Mouse (Mus musculus): Measurements from ENCODE around the gene Prf1. TPM values are rescaled to one million over a fixed set of nuclear protein-coding genes. Genes with fewer than 3 reads are reported as not detected.

Gene Prf1
- polyA plus RNA-seq, 1 experiment from 2014 or later = 0.06 TPM

DNA sequence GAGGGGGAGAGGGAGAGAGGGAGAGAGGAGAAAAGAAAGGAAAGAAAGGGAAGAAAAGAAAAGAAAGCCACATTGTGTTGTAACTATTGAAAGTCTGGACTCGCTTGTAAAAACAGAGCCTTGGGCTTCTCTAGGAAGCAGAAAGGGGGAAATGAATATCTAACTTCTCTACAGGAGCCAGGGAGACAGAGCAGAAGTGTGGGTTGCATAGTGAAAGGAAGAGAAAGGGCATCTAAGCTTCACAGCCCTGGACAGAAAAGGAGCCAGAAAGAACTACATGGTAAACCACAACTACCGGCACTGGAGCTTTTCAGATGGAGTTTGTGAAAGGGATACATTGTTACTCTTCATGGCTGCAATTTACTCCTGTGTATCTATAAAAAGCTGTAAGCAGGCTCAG is 7.2 kb upstream of the Prf1 start:
- H3K36me3 ChIP-seq = no peaks in the 10 kb centered on the region
- peaks cover 9% of the 10 kb centered on the region for H3K4me1 ChIP-seq
- no peak overlapping the region for H3K4me3 ChIP-seq (replicated peaks)
- H3K4me2 ChIP-seq = no peak overlapping the region
- H3K9me3 ChIP-seq = no peaks in the 10 kb centered on the region
- no peak for ATAC-seq (ENCODE audit: insufficient read depth, low FRiP score, low read depth)
- H3K27ac ChIP-seq = no peak overlapping the region
- WGBS = 67% methylated on average over 2 of the region's 2 CpGs
- H3K27me3 ChIP-seq (replicated peaks) = no peaks in the 10 kb centered on the region
- H3K9ac ChIP-seq = no peak overlapping the region

DNA sequence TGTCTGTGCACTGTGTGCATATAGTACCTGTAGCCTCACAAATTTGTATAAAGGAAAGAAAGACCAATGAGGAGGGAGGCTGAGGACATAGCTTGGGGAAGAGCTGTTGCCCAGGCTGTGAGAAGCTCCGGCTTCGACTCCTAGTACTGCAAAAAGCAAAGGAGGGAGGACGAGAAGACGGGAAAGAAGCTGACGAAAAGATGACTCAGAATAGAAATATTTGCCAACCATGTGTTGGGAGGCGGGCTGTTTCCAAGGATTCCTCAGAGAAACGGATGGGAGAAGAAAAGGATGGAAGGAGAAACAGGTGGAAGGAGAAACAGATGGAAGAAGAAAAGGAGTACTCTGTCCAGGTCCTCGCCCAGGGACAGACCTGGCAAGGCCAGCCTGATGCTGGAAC is 3.4 kb upstream of the Prf1 start:
- no peak overlapping the region for H3K27ac ChIP-seq
- H3K36me3 ChIP-seq = no peaks in the 10 kb centered on the region
- H3K4me2 ChIP-seq = no peak overlapping the region
- no peaks in the 10 kb centered on the region for H3K27me3 ChIP-seq (replicated peaks)
- ATAC-seq (ENCODE audit: insufficient read depth, low FRiP score, low read depth) = no peak
- no peak overlapping the region for H3K9ac ChIP-seq
- no peaks in the 10 kb centered on the region for H3K9me3 ChIP-seq
- no peaks in the 10 kb centered on the region for H3K4me1 ChIP-seq
- no peak overlapping the region for H3K4me3 ChIP-seq (replicated peaks)
- WGBS = 62% methylated on average over 8 of the region's 8 CpGs

DNA sequence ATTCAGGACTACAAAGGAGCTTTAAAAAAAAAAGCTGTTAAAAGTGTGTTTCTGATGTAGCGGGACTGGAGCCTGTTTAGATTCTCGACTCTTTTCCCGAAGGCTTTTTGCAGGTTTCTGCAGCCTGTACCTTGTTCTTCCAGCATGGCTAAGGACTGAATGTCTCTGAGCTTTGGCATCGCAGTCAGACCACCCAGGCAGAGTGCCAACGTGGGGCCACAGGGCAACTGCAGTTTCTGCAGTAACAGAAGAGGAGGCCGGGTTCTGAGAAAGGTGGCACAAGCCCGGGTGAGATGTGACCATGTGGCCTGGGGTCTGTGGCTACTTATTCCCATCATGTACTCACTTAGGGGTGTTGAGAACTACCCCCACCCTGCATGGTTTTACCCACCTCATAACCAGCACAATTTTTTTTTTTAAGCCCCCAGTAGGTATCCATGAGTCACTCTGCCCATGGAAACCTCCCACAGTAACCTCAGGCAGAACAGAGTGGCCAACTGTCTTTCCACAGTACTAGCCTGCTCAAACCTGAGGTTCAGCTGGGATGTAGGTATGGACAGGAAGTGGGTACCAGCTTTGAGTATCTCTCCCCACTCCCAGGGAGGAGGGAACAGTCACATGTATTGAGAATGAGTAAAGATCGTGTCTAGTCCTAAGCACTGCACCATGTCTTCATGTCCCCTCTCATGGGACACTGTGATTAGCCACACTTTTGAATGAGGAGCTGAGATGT is 754 bp upstream of the Prf1 start:
- no peak overlapping the region for H3K4me2 ChIP-seq
- H3K27me3 ChIP-seq (replicated peaks) = no peaks in the 10 kb centered on the region
- no peak overlapping the region for H3K27ac ChIP-seq
- H3K4me1 ChIP-seq = no peaks in the 10 kb centered on the region
- H3K9ac ChIP-seq = no peak overlapping the region
- H3K9me3 ChIP-seq = no peaks in the 10 kb centered on the region
- H3K4me3 ChIP-seq (replicated peaks) = no peak overlapping the region
- 72% methylated on average over 8 of the region's 8 CpGs for WGBS
- no peak for ATAC-seq (ENCODE audit: insufficient read depth, low FRiP score, low read depth)
- no peaks in the 10 kb centered on the region for H3K36me3 ChIP-seq

DNA sequence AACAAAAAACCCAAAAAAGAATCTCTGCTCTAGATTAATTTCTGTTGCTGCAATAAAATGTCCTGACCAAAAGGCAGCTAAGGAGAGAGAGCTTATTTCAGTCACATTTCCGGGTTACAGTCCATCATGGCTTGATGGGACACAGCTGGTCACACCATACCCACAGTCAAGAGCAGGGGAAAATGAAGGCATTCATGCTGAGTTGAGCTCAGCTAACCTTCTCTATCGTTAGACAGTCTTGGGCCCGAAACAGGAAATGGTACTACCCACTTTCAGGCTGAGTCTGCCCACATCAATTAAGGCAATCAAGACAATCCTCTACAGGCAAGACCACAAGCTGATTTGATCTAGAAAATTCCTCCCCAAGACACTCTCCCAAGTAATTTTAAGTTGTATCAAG is 3.4 kb downstream of the Prf1 start:
- no peaks in the 10 kb centered on the region for H3K36me3 ChIP-seq
- no peak overlapping the region for H3K27ac ChIP-seq
- H3K4me3 ChIP-seq (replicated peaks) = no peak overlapping the region
- no peaks in the 10 kb centered on the region for H3K9me3 ChIP-seq
- H3K4me2 ChIP-seq = no peak overlapping the region
- 43% methylated on average over 3 of the region's 3 CpGs for WGBS
- H3K9ac ChIP-seq = no peak overlapping the region
- H3K4me1 ChIP-seq = no peaks in the 10 kb centered on the region
- H3K27me3 ChIP-seq (replicated peaks) = no peaks in the 10 kb centered on the region
- ATAC-seq (ENCODE audit: insufficient read depth, low FRiP score, low read depth) = no peak

DNA sequence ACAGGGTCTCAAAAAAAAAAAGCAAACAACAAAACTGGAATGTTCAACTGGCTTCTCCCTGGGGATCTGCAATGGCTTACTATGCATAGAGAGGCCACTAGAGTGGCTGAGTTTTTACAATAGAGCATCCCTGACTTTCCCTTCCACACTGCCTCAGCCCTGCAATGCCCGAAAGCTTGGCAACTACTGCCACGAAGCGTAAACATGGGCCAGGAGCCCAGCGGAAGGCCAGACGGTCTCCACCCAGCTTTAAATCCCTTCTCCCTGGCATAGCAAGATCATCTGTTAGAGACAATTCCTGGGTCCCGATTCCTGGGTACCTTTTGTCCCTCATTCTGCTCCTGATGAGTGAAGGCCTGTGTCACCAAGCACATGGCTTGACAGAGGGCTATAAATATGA is 6.4 kb downstream of the Prf1 start:
- Histone ChIP-seq H3K27ac (no peak overlapping the region), H3K4me2 (no peak overlapping the region), H3K4me1 (no peaks in the 10 kb centered on the region), H3K9ac (no peak overlapping the region), H3K27me3 (replicated peaks) (no peaks in the 10 kb centered on the region), H3K9me3 (no peaks in the 10 kb centered on the region), H3K36me3 (no peaks in the 10 kb centered on the region), H3K4me3 (replicated peaks) (no peak overlapping the region)
- WGBS = 76% methylated on average over 6 of the region's 6 CpGs
- no peak for ATAC-seq (ENCODE audit: insufficient read depth, low FRiP score, low read depth)

- no peaks in the 10 kb centered on the region for H3K27me3 ChIP-seq (replicated peaks)
- no peak overlapping the region for H3K27ac ChIP-seq
- H3K9me3 ChIP-seq = no peaks in the 10 kb centered on the region
- no peak overlapping the region for H3K4me3 ChIP-seq (replicated peaks)
- no peak overlapping the region for H3K4me2 ChIP-seq
- no peak overlapping the region for H3K9ac ChIP-seq
- no peak for ATAC-seq (ENCODE audit: insufficient read depth, low FRiP score, low read depth)
- no peaks in the 10 kb centered on the region for H3K36me3 ChIP-seq
- 81% methylated on average over 13 of the region's 13 CpGs for WGBS
- H3K4me1 ChIP-seq = no peaks in the 10 kb centered on the region
Measured at GRCm38 (mm10) chr10:61305928-61306590, 8.4 kb downstream of the Prf1 start.

- Histone ChIP-seq H3K36me3 (no peaks in the 10 kb centered on the region), H3K4me3 (replicated peaks) (no peak overlapping the region), H3K9ac (no peak overlapping the region), H3K4me1 (0 out of 2 replicates have a peak, but pooled peaks cover 8% of the 10 kb centered on the region), H3K27ac (no peak overlapping the region), H3K27me3 (replicated peaks) (no peaks in the 10 kb centered on the region), H3K9me3 (no peaks in the 10 kb centered on the region), H3K4me2 (no peak overlapping the region)
- 51% methylated on average over 12 of the region's 12 CpGs for WGBS
- no peak for ATAC-seq (ENCODE audit: insufficient read depth, low FRiP score, low read depth)
Measured at GRCm38 (mm10) chr10:61308706-61309320, 11.2 kb downstream of the Prf1 start.

DNA sequence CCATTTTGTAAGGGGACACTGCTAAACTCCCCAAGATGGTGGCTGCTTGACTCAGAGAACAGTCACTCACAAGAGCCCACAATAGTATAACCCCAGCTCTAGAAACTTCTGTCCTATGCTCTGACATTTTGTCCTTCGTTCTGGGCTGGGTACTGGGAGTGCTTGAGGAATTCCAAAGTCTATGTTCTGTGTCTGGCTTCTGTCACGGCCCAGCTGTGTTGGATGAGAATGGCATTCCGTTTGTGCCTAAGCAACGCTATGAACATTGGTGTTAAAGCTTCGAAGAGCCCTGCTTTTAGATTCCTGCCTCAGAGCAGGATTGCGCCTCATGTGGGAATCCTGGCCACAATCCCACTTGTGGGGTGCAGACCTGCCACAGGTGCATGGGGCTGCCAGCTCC is 14.5 kb downstream of the Prf1 start:
- H3K27ac ChIP-seq = no peak overlapping the region
- 57% methylated on average over 6 of the region's 6 CpGs for WGBS
- no peak for ATAC-seq (ENCODE audit: insufficient read depth, low FRiP score, low read depth)

GRCm38 (mm10) chr10:61312754-61313153 is 15.1 kb downstream of the Prf1 start:
- WGBS = 45% methylated on average over 7 of the region's 7 CpGs
- no peak overlapping the region for H3K4me2 ChIP-seq
- H3K36me3 ChIP-seq = no peaks in the 10 kb centered on the region
- H3K27me3 ChIP-seq (replicated peaks) = no peaks in the 10 kb centered on the region
- no peak overlapping the region for H3K27ac ChIP-seq
- H3K9me3 ChIP-seq = no peaks in the 10 kb centered on the region
- 0 out of 2 replicates have a peak, but pooled peaks cover 8% of the 10 kb centered on the region for H3K4me1 ChIP-seq
- H3K4me3 ChIP-seq (replicated peaks) = no peak overlapping the region
- no peak for ATAC-seq (ENCODE audit: insufficient read depth, low FRiP score, low read depth)
- no peak overlapping the region for H3K9ac ChIP-seq

More for the DNA sequence above, 14.5 kb downstream of the Prf1 start:
- Histone ChIP-seq H3K36me3 (no peaks in the 10 kb centered on the region), H3K4me2 (no peak overlapping the region), H3K4me3 (replicated peaks) (no peak overlapping the region), H3K27me3 (replicated peaks) (no peaks in the 10 kb centered on the region), H3K9me3 (no peaks in the 10 kb centered on the region), H3K9ac (no peak overlapping the region), H3K4me1 (0 out of 2 replicates have a peak, but pooled peaks cover 8% of the 10 kb centered on the region)

GRCm38 (mm10) chr10:61313750-61314149 is 16.1 kb downstream of the Prf1 start:
- 0 out of 2 replicates have a peak, but pooled peaks cover 8% of the 10 kb centered on the region for H3K4me1 ChIP-seq
- H3K9me3 ChIP-seq = no peaks in the 10 kb centered on the region
- no peak for ATAC-seq (ENCODE audit: insufficient read depth, low FRiP score, low read depth)
- no peaks in the 10 kb centered on the region for H3K36me3 ChIP-seq
- no peak overlapping the region for H3K27ac ChIP-seq
- no peak overlapping the region for H3K9ac ChIP-seq
- no peak overlapping the region for H3K4me3 ChIP-seq (replicated peaks)
- H3K27me3 ChIP-seq (replicated peaks) = no peaks in the 10 kb centered on the region
- WGBS = 49% methylated on average over 7 of the region's 7 CpGs
- no peak overlapping the region for H3K4me2 ChIP-seq

DNA sequence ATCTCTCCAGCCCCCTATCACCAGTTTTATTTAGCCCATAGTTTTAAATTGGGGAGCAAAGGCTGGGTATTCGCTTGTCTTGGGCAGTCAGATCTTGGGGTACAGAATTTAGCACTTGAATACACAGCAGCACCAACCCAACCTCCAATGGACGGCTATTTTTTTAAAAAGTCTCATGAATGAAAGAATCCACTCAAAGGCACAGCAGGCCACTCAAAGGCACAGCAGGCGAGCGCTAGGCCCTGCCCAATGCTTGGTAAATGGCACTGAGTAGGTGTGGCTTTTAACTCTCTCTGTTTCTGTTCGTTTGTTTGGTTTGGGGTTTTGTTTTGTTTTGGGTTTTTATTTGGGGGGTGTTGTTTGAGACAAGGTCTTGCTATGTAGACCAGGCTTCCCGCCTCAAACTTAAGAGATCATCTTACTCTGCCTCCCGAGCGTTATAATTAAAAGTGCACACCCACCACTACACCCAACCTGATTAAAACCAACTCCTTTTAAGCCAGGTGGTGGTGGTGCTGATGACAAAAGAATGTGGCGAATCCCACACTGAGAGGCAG is 17.8 kb downstream of the Prf1 start:
- no peak overlapping the region for H3K9ac ChIP-seq
- H3K27me3 ChIP-seq (replicated peaks) = no peaks in the 10 kb centered on the region
- 69% methylated on average over 9 of the region's 9 CpGs for WGBS
- no peak for ATAC-seq (ENCODE audit: insufficient read depth, low FRiP score, low read depth)
- no peak overlapping the region for H3K4me2 ChIP-seq
- H3K4me1 ChIP-seq = 0 out of 2 replicates have a peak, but pooled peaks cover 8% of the 10 kb centered on the region
- no peak overlapping the region for H3K4me3 ChIP-seq (replicated peaks)
- no peaks in the 10 kb centered on the region for H3K36me3 ChIP-seq
- no peak overlapping the region for H3K27ac ChIP-seq
- H3K9me3 ChIP-seq = no peaks in the 10 kb centered on the region

- Histone ChIP-seq H3K4me3 (replicated peaks) (no peak overlapping the region), H3K9me3 (no peaks in the 10 kb centered on the region), H3K36me3 (peaks cover 7% of the 10 kb centered on the region; the same call in 1 of the 2 replicates), H3K27me3 (replicated peaks) (no peaks in the 10 kb centered on the region), H3K9ac (no peak overlapping the region), H3K4me1 (no peaks in the 10 kb centered on the region), H3K27ac (no peak overlapping the region), H3K4me2 (no peak overlapping the region)
- no peak for ATAC-seq (ENCODE audit: insufficient read depth, low FRiP score, low read depth)
- WGBS = 84% methylated on average over 3 of the region's 3 CpGs
Measured at GRCm38 (mm10) chr10:61318527-61318926, 20.9 kb downstream of the Prf1 start.

All from stomach, embryonic 15.5 days (tissue).